Mouse (Mus musculus): Measurements from ENCODE around the gene Trappc3. TPM values are rescaled to one million over a fixed set of nuclear protein-coding genes. Genes with fewer than 3 reads are reported as not detected.

Gene Trappc3
- total and polyA plus RNA-seq, 3 experiments = 71.0 to 72.0 TPM; not detected in 1

DNA sequence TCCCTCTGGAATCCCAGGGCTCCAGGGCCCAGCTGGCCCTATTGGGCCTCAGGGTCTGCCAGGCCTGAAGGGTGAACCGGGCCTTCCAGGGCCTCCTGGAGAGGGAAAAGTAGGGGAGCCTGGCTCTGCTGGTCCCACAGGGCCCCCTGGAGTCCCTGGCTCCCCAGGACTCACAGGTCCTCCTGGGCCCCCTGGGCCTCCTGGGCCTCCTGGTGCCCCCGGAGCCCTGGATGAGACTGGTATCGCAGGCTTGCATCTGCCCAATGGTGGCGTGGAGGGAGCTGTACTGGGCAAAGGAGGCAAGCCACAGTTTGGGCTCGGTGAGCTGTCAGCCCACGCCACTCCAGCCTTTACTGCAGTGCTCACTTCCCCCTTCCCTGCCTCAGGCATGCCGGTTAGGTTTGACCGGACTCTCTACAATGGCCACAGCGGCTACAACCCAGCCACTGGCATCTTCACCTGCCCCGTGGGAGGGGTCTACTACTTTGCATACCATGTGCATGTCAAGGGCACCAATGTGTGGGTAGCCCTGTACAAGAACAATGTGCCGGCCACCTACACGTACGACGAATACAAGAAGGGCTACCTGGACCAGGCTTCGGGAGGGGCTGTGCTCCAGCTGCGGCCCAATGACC, 49.6 kb downstream of the Trappc3 start:
- no peaks in the 10 kb centered on the region for H3K27me3 ChIP-seq (ENCODE audit: control insufficient read depth in 1 of 2, insufficient read depth in 2 of 2, low read length in 2 of 2)
- no peak for DNase-seq (ENCODE audit: low read depth, low spot score)
- TF ChIP-seq MEF2A (IDR thresholded peaks at IDR 0.05; ENCODE audit: extremely low read depth, insufficient replicate concordance, low read depth, low read length, poor library complexity, severe bottlenecking) (no peak), SIN3A (IDR thresholded peaks at IDR 0.05; ENCODE audit: low read length) (no peak), POLR2A (IDR thresholded peaks at IDR 0.05; ENCODE audit: control insufficient read depth in 1 of 2, insufficient read depth in 1 of 2, low read depth in 1 of 2, low read length in 2 of 2, poor library complexity in 1 of 2) (no peak), MAZ (IDR thresholded peaks at IDR 0.05; ENCODE audit: low read depth, low read length) (no peak)
- H3K9me3 ChIP-seq (replicated peaks; ENCODE audit: insufficient read depth, low read length) = no peaks in the 10 kb centered on the region
- H3K27ac ChIP-seq (ENCODE audit: control insufficient read depth, low read depth, low read length) = no peak overlapping the region
- peaks cover 0 to 9% of the 10 kb centered on the region in 2 experiments; a peak in 1 of 4 replicates for H3K4me1 ChIP-seq (ENCODE audit: control insufficient read depth in 1 of 2, insufficient read depth in 2 of 2, low read length in 2 of 2)
- no peak overlapping the region for H3K9ac ChIP-seq (ENCODE audit: control insufficient read depth, low read depth, low read length, poor library complexity, severe bottlenecking)
- no peak overlapping the region for H3K4me3 ChIP-seq (ENCODE audit: control insufficient read depth in 1 of 2, insufficient read depth in 1 of 2, low read depth in 2 of 2, low read length in 2 of 2)
- peaks cover 0 to 3% of the 10 kb centered on the region in 2 experiments; a peak in 2 of 4 replicates for H3K36me3 ChIP-seq (ENCODE audit: control insufficient read depth in 1 of 2, insufficient read depth in 2 of 2, low read length in 2 of 2)
- no peaks in the 10 kb centered on the region for H3K79me2 ChIP-seq (ENCODE audit: control insufficient read depth, insufficient read depth, low read length, poor library complexity)

DNA sequence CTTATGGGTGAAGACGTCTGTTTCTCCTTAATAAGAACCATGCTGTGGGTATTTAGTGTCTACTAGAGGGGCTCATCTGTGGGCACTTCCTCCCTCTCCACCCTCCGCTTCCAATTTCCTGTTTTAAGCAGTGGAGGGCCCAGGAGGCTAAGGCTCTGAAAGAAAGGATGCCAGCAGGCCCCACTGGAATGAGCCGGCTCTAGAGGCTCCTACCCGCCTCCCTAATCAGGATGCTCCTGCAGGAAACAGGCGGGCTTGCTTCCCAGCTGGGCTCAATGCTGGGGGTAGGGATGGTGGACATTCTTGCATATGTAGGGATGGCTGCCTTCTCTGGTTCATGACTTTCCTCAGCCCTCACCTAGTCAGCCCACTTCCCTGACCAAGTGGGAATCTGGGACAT, 51.1 kb downstream of the Trappc3 start:
- no peaks in the 10 kb centered on the region for H3K9me3 ChIP-seq (replicated peaks; ENCODE audit: insufficient read depth, low read length)
- H3K4me3 ChIP-seq (ENCODE audit: control insufficient read depth in 1 of 2, insufficient read depth in 1 of 2, low read depth in 2 of 2, low read length in 2 of 2) = no peak overlapping the region
- TF ChIP-seq MEF2A (IDR thresholded peaks at IDR 0.05; ENCODE audit: extremely low read depth, insufficient replicate concordance, low read depth, low read length, poor library complexity, severe bottlenecking) (no peak), KAT2A (conservative IDR thresholded peaks at IDR 0.05; ENCODE audit: low read depth, low read length) (no peak), MXI1 (IDR thresholded peaks at IDR 0.05; ENCODE audit: low read depth, low read length) (no peak), CTCF (IDR thresholded peaks at IDR 0.05 in 2 of 3, conservative IDR thresholded peaks at IDR 0.05 in 1 of 3; ENCODE audit: control insufficient read depth in 1 of 3, insufficient read depth in 1 of 3, low read depth in 2 of 3, low read length in 3 of 3, poor library complexity in 1 of 3, severe bottlenecking in 1 of 3) (no peak), ZKSCAN1 (IDR thresholded peaks at IDR 0.05; ENCODE audit: low read depth, low read length) (no peak), ZC3H11A (IDR thresholded peaks at IDR 0.05; ENCODE audit: low read depth, low read length) (no peak), GATA1 (IDR thresholded peaks at IDR 0.05; ENCODE audit: low read depth, low read length) (no peak), POLR2AphosphoS5 (IDR thresholded peaks at IDR 0.05; ENCODE audit: borderline replicate concordance, low read depth, low read length) (no peak), MYB (IDR thresholded peaks at IDR 0.05; ENCODE audit: low read depth, low read length) (no peak), ETS1 (IDR thresholded peaks at IDR 0.05; ENCODE audit: low read depth, low read length) (no peak), TBP (IDR thresholded peaks at IDR 0.05; ENCODE audit: low read depth, low read length) (no peak), NRF1 (IDR thresholded peaks at IDR 0.05; ENCODE audit: insufficient read depth, low read depth, low read length, poor library complexity, severe bottlenecking) (no peak), POLR2AphosphoS2 (IDR thresholded peaks at IDR 0.05; ENCODE audit: low read length) (no peak), USF2 (IDR thresholded peaks at IDR 0.05; ENCODE audit: borderline replicate concordance in 1 of 2, insufficient read depth in 1 of 2, low read depth in 1 of 2, low read length in 2 of 2) (no peak), CHD1 (IDR thresholded peaks at IDR 0.05; ENCODE audit: low read depth, low read length) (no peak)
- H3K4me1 ChIP-seq (ENCODE audit: control insufficient read depth in 1 of 2, insufficient read depth in 2 of 2, low read length in 2 of 2) = peaks cover 0 to 9% of the 10 kb centered on the region in 2 experiments; a peak in 1 of 4 replicates
- H3K36me3 ChIP-seq (ENCODE audit: control insufficient read depth in 1 of 2, insufficient read depth in 2 of 2, low read length in 2 of 2) = peaks cover 0 to 3% of the 10 kb centered on the region in 2 experiments; a peak in 2 of 4 replicates
- no peak overlapping the region for H3K27ac ChIP-seq (ENCODE audit: control insufficient read depth, low read depth, low read length)
- no peaks in the 10 kb centered on the region for H3K27me3 ChIP-seq (ENCODE audit: control insufficient read depth in 1 of 2, insufficient read depth in 2 of 2, low read length in 2 of 2)
- no peaks in the 10 kb centered on the region for H3K79me2 ChIP-seq (ENCODE audit: control insufficient read depth, insufficient read depth, low read length, poor library complexity)
- no peak for DNase-seq (ENCODE audit: low read depth, low spot score)
- no peak overlapping the region for H3K9ac ChIP-seq (ENCODE audit: control insufficient read depth, low read depth, low read length, poor library complexity, severe bottlenecking)
